ENCODE assay signal across 9 mouse cellular contexts in the genomic region with DNA sequence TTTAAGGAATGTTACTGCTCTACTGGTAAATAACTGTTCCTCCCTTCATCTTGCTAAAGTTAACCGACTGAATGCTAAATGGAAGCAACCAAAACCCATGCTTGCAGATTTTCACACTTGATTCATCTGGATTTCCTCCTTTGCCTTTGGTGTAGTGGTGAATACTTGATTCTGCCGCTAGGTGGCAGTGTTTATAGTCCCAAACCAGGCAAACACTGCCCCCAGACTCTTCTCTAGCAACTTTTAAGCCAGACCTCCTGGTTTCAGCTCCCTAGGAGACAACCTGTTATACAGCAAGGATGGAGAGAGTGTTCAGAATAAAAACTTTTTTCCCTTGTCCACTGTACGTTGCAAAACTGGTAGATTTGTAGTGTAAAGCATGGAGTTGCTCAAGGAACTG. TPM values are rescaled to one million over a fixed set of nuclear protein-coding genes. Genes with fewer than 3 reads are reported as not detected.
A peak's percentile ranks its signal among the peaks of the same experiment; 100 is the strongest.
DNase-seq lines count a peak whose midpoint lies in the region; ATAC-seq and TF ChIP-seq lines count a peak whose summit lies in the region.
"Had no signal": no experiment of that assay in that cellular context is flagged by ENCODE, and none has a peak within 500 bp of the region (broad histone marks: within the 10 kb centered on the region; RNA-seq: fewer than 3 reads in every experiment).

No protein-coding gene starts in this region.

- no peak overlapping the region for H3K4me2 ChIP-seq in lung, embryonic 16.5 days (ENCODE audit: low read depth, low read length)

- H3K4me3 ChIP-seq in E14TG2a.4 (replicated peaks; ENCODE audit: low read length): no peak overlapping the region
- no peak overlapping the region for H3K4me3 ChIP-seq in lung, embryonic 16.5 days (ENCODE audit: low read length)
- H3K4me3 ChIP-seq: heart, embryonic 13.5 days had no signal

- peak; percentile 81 for DNase-seq in adipocyte (ENCODE audit: low spot score)
- peak; percentile 42 for DNase-seq in gastrocnemius, postnatal 14 days
- peak; percentile 80 for DNase-seq in layer of hippocampus, adult 11-12 months (ENCODE audit: low spot score)
- DNase-seq in ovary, postnatal 14 days (ENCODE audit: low spot score): peak; percentile 61
- DNase-seq in thymus, postnatal 36 days: peak; percentile 21 to 51

- peaks cover 7% of the 10 kb centered on the region for H3K4me1 ChIP-seq in E14TG2a.4 (replicated peaks; ENCODE audit: low read depth, low read length)
- H3K4me1 ChIP-seq in lung, embryonic 16.5 days (replicated peaks; ENCODE audit: control insufficient read depth, insufficient read depth, low read length): peaks cover 10% of the 10 kb centered on the region

- intact Hi-C loops in gastrocnemius, postnatal 14 days (cut with DNase I; ENCODE audit: low total_unique reads): no loop called here

- no peak overlapping the region for H3K27ac ChIP-seq in lung, embryonic 16.5 days (ENCODE audit: low read length)
- H3K27ac ChIP-seq: heart, embryonic 13.5 days had no signal

- no peaks in the 10 kb centered on the region for H3K36me3 ChIP-seq in E14TG2a.4 (ENCODE audit: insufficient read depth, low read length)
- no peaks in the 10 kb centered on the region for H3K36me3 ChIP-seq in lung, embryonic 16.5 days (ENCODE audit: control insufficient read depth, insufficient read depth, low read length)
- H3K36me3 ChIP-seq: heart, embryonic 13.5 days had no signal

- H3K9ac ChIP-seq in lung, embryonic 16.5 days (ENCODE audit: low read length): no peak overlapping the region
- H3K9ac ChIP-seq: heart, embryonic 13.5 days had no signal

- 3% methylated on average over 3 of the region's 3 CpGs for WGBS in lung, embryonic 16.5 days

- TF ChIP-seq CTCF in E14TG2a.4 (conservative IDR thresholded peaks at IDR 0.05; ENCODE audit: low read length): peak; percentile 92

- H3K9me3 ChIP-seq in E14TG2a.4 (ENCODE audit: low read length): no peaks in the 10 kb centered on the region
- H3K9me3 ChIP-seq in lung, embryonic 16.5 days (ENCODE audit: control insufficient read depth, low read length): no peaks in the 10 kb centered on the region
- H3K9me3 ChIP-seq: heart, embryonic 13.5 days had no signal

- H3K27me3 ChIP-seq in E14TG2a.4 (ENCODE audit: insufficient read depth, low read length): no peaks in the 10 kb centered on the region
- H3K27me3 ChIP-seq in lung, embryonic 16.5 days (ENCODE audit: control insufficient read depth, insufficient read depth, low read depth, low read length): no peaks in the 10 kb centered on the region
- H3K27me3 ChIP-seq: heart, embryonic 13.5 days had no signal

- ATAC-seq in common myeloid progenitor, adult 5-6 weeks (replicated peaks; ENCODE audit: low read depth, poor library complexity, severe bottlenecking): peak; percentile 81
- ATAC-seq in lung, embryonic 16.5 days (ENCODE audit: low read depth): peak; percentile 42; the same call in 1 of the 2 replicates

RNA-seq across cellular contexts. Expression of gene Cep78, which starts 13.4 kb away (rescaled TPM):
- total RNA-seq in common myeloid progenitor, adult 5-6 weeks (2017): 17.7 and 19.7 TPM in 2 replicates
- total RNA-seq in gastrocnemius, postnatal 14 days (2021): 1 to 10 TPM; 2.4 to 2.7 TPM
- 24.5 and 26.1 TPM in 2 replicates for polyA plus RNA-seq in lung, embryonic 16.5 days (2015; fragmentation: Nextera tagmentation; extraction: Ambion mirVana)

RNA-seq across cellular contexts. Expression of gene Psat1, which starts 51.0 kb away (rescaled TPM):
- total RNA-seq in common myeloid progenitor, adult 5-6 weeks (2017): 91.8 and 92.1 TPM in 2 replicates
- total RNA-seq in gastrocnemius, postnatal 14 days (2021): 10 to 100 TPM in 1 of 2 experiments, 1 to 10 TPM in 1; 7.3 to 12.1 TPM
- 148 and 159 TPM in 2 replicates for polyA plus RNA-seq in lung, embryonic 16.5 days (2015; fragmentation: Nextera tagmentation; extraction: Ambion mirVana)
